In genomic region chr2:122825406-122826236, GRCm38 (mm10) we compare ENCODE assay signal across 9 mouse cellular contexts.
DNase-seq lines count a peak whose midpoint lies in the region; ATAC-seq and TF ChIP-seq lines count a peak whose summit lies in the region.
"Had no signal": no experiment of that assay in that cellular context is flagged by ENCODE, and none has a peak within 500 bp of the region (broad histone marks: within the 10 kb centered on the region; RNA-seq: fewer than 3 reads in every experiment).

No protein-coding gene starts in this region.

- no peaks in the 10 kb centered on the region for H3K27me3 ChIP-seq in MEL (ENCODE audit: control insufficient read depth in 1 of 2, insufficient read depth in 2 of 2, low read length in 2 of 2)
- H3K27me3 ChIP-seq in forebrain, embryonic 11.5 days (ENCODE audit: control insufficient read depth, insufficient read depth, low read length), result no peaks in the 10 kb centered on the region
- H3K27me3 ChIP-seq in hindbrain, embryonic 11.5 days (ENCODE audit: control insufficient read depth, insufficient read depth, low read length), result no peaks in the 10 kb centered on the region
- H3K27me3 ChIP-seq: liver, embryonic 15.5 days had no signal

- TF ChIP-seq POLR2A in MEL (IDR thresholded peaks at IDR 0.05; ENCODE audit: control insufficient read depth in 1 of 2, insufficient read depth in 1 of 2, low read depth in 1 of 2, low read length in 2 of 2, poor library complexity in 1 of 2), result no peak

- H3K4me1 ChIP-seq in MEL (ENCODE audit: control insufficient read depth in 1 of 2, insufficient read depth in 2 of 2, low read length in 2 of 2), result no peaks in the 10 kb centered on the region
- H3K4me1 ChIP-seq in forebrain, embryonic 11.5 days (replicated peaks; ENCODE audit: control insufficient read depth, insufficient read depth, low read length), result 0 out of 2 replicates have a peak, but pooled peaks cover 2% of the 10 kb centered on the region
- no peaks in the 10 kb centered on the region for H3K4me1 ChIP-seq in hindbrain, embryonic 11.5 days (replicated peaks; ENCODE audit: control insufficient read depth, insufficient read depth, low read length)
- H3K4me1 ChIP-seq: liver, embryonic 15.5 days had no signal

- no peak for TF ChIP-seq RAD21 in MEL (IDR thresholded peaks at IDR 0.05; ENCODE audit: low read depth, low read length)

- H3K27ac ChIP-seq in MEL (ENCODE audit: control insufficient read depth, low read depth, low read length), result no peak overlapping the region
- no peak overlapping the region for H3K27ac ChIP-seq in forebrain, embryonic 11.5 days (ENCODE audit: low read depth, low read length)
- H3K27ac ChIP-seq in hindbrain, embryonic 11.5 days (ENCODE audit: low read depth, low read length), result 0 out of 2 replicates have a peak overlapping the region, but pooled peaks have one; percentile 17
- H3K27ac ChIP-seq: liver, embryonic 15.5 days had no signal

- H3K9me3 ChIP-seq in MEL (replicated peaks; ENCODE audit: insufficient read depth, low read length), result no peaks in the 10 kb centered on the region
- no peaks in the 10 kb centered on the region for H3K9me3 ChIP-seq in forebrain, embryonic 11.5 days (ENCODE audit: control insufficient read depth, low read length)
- no peaks in the 10 kb centered on the region for H3K9me3 ChIP-seq in hindbrain, embryonic 11.5 days (ENCODE audit: control insufficient read depth, low read length)
- H3K9me3 ChIP-seq: liver, embryonic 15.5 days had no signal

- TF ChIP-seq CTCF in MEL (IDR thresholded peaks at IDR 0.05 in 2 of 3, conservative IDR thresholded peaks at IDR 0.05 in 1 of 3; ENCODE audit: control insufficient read depth in 1 of 3, insufficient read depth in 1 of 3, low read depth in 2 of 3, low read length in 3 of 3, poor library complexity in 1 of 3, severe bottlenecking in 1 of 3), result peak in 2 of 3 experiments; percentile 7 to 42; a peak in 2 of 6 replicates

- no peak overlapping the region for H3K9ac ChIP-seq in MEL (ENCODE audit: control insufficient read depth, low read depth, low read length, poor library complexity, severe bottlenecking)
- H3K9ac ChIP-seq in forebrain, embryonic 11.5 days (ENCODE audit: low read length), result no peak overlapping the region
- H3K9ac ChIP-seq in hindbrain, embryonic 11.5 days (ENCODE audit: low read depth, low read length), result no peak overlapping the region
- H3K9ac ChIP-seq: liver, embryonic 15.5 days had no signal

- H3K36me3 ChIP-seq in MEL (ENCODE audit: control insufficient read depth in 1 of 2, insufficient read depth in 2 of 2, low read length in 2 of 2), result no peaks in the 10 kb centered on the region
- no peaks in the 10 kb centered on the region for H3K36me3 ChIP-seq in forebrain, embryonic 11.5 days (ENCODE audit: control insufficient read depth, insufficient read depth, low read length)
- no peaks in the 10 kb centered on the region for H3K36me3 ChIP-seq in hindbrain, embryonic 11.5 days (ENCODE audit: control insufficient read depth, insufficient read depth, low read length)
- H3K36me3 ChIP-seq: liver, embryonic 15.5 days had no signal

- WGBS in forebrain, embryonic 11.5 days, result 43% methylated on average over 19 of the region's 19 CpGs
- WGBS in hindbrain, embryonic 11.5 days, result 43% methylated on average over 19 of the region's 19 CpGs

- no peaks in the 10 kb centered on the region for H3K79me2 ChIP-seq in MEL (ENCODE audit: control insufficient read depth, insufficient read depth, low read length, poor library complexity)

- peak; percentile 78 for ATAC-seq in forebrain, embryonic 11.5 days (replicated peaks; ENCODE audit: low FRiP score)
- peak; percentile 71; the same call in 1 of the 2 replicates for ATAC-seq in hindbrain, embryonic 11.5 days (ENCODE audit: low FRiP score)

- DNase-seq in MEL (ENCODE audit: low read depth, low spot score), result no peak
- peak; percentile 75 for DNase-seq in brain, adult 2 months (ENCODE audit: low read depth, low spot score)
- peak; percentile 80 for DNase-seq in forebrain, embryonic 11.5 days (ENCODE audit: low spot score)
- peak; percentile 76 for DNase-seq in hindbrain, embryonic 11.5 days (ENCODE audit: low spot score)
- DNase-seq in layer of hippocampus, adult 9-11 months, result peak; percentile 14
- DNase-seq in lung, postnatal 25 days (ENCODE audit: low spot score), result peak; percentile 14
- DNase-seq in right cerebral cortex, postnatal 10 days (ENCODE audit: low spot score in 2 of 2), result peak; percentile 78 to 85
- no peak for DNase-seq in T-cell, adult 2 months (ENCODE audit: low spot score)

- 0 out of 2 replicates have a peak overlapping the region, but pooled peaks have one; percentile 29 for H3K4me2 ChIP-seq in forebrain, embryonic 11.5 days (ENCODE audit: low read depth, low read length, severe bottlenecking)
- no peak overlapping the region for H3K4me2 ChIP-seq in hindbrain, embryonic 11.5 days (replicated peaks; ENCODE audit: low read depth, low read length)
- H3K4me2 ChIP-seq: liver, embryonic 15.5 days had no signal

- no peak overlapping the region for H3K4me3 ChIP-seq in MEL (ENCODE audit: control insufficient read depth in 1 of 2, insufficient read depth in 1 of 2, low read depth in 2 of 2, low read length in 2 of 2)
- no peak overlapping the region for H3K4me3 ChIP-seq in forebrain, embryonic 11.5 days (ENCODE audit: low read depth, low read length)
- no peak overlapping the region for H3K4me3 ChIP-seq in hindbrain, embryonic 11.5 days (ENCODE audit: low read depth, low read length)
- H3K4me3 ChIP-seq: liver, embryonic 15.5 days had no signal

- no peak for TF ChIP-seq EP300 in MEL (IDR thresholded peaks at IDR 0.05; ENCODE audit: low read depth in 1 of 2, low read length in 2 of 2)

TF ChIP-seq in MEL, 35 proteins besides CTCF, POLR2A, EP300 and RAD21:
- no peak for TF ChIP-seq HCFC1 (IDR thresholded peaks at IDR 0.05; ENCODE audit: low read depth, low read length)
- no peak for TF ChIP-seq NRF1 (IDR thresholded peaks at IDR 0.05; ENCODE audit: insufficient read depth, low read depth, low read length, poor library complexity, severe bottlenecking)
- no peak for TF ChIP-seq TAL1 (IDR thresholded peaks at IDR 0.05; ENCODE audit: low read length)
- TF ChIP-seq UBTF (IDR thresholded peaks at IDR 0.05; ENCODE audit: borderline replicate concordance, insufficient read depth, low read depth, low read length), result no peak
- TF ChIP-seq ZNF384 (IDR thresholded peaks at IDR 0.05; ENCODE audit: low read depth, low read length), result no peak
- no peak for TF ChIP-seq MXI1 (IDR thresholded peaks at IDR 0.05; ENCODE audit: low read depth, low read length)
- TF ChIP-seq CHD2 (IDR thresholded peaks at IDR 0.05; ENCODE audit: low read length), result no peak
- no peak for TF ChIP-seq SMC3 (IDR thresholded peaks at IDR 0.05; ENCODE audit: low read depth, low read length)
- no peak for TF ChIP-seq JUND (IDR thresholded peaks at IDR 0.05; ENCODE audit: low read depth, low read length)
- no peak for TF ChIP-seq USF1 (IDR thresholded peaks at IDR 0.05; ENCODE audit: low read depth, low read length)
- no peak for TF ChIP-seq POLR2AphosphoS5 (IDR thresholded peaks at IDR 0.05; ENCODE audit: borderline replicate concordance, low read depth, low read length)
- no peak for TF ChIP-seq GATA1 (IDR thresholded peaks at IDR 0.05; ENCODE audit: low read depth, low read length)
- TF ChIP-seq ETS1 (IDR thresholded peaks at IDR 0.05; ENCODE audit: low read depth, low read length), result no peak
- TF ChIP-seq POLR2AphosphoS2 (IDR thresholded peaks at IDR 0.05; ENCODE audit: low read length), result no peak
- TF ChIP-seq NELFE (IDR thresholded peaks at IDR 0.05; ENCODE audit: low read depth, low read length), result no peak
- no peak for TF ChIP-seq RCOR1 (IDR thresholded peaks at IDR 0.05; ENCODE audit: low read depth, low read length)
- no peak for TF ChIP-seq MEF2A (IDR thresholded peaks at IDR 0.05; ENCODE audit: extremely low read depth, insufficient replicate concordance, low read depth, low read length, poor library complexity, severe bottlenecking)
- no peak for TF ChIP-seq USF2 (IDR thresholded peaks at IDR 0.05; ENCODE audit: borderline replicate concordance in 1 of 2, insufficient read depth in 1 of 2, low read depth in 1 of 2, low read length in 2 of 2)
- no peak for TF ChIP-seq MAZ (IDR thresholded peaks at IDR 0.05; ENCODE audit: low read depth, low read length)
- no peak for TF ChIP-seq BHLHE40 (IDR thresholded peaks at IDR 0.05; ENCODE audit: borderline replicate concordance, low read depth, low read length)

Comparison
In these comparisons a context has a peak if more than half of its experiments do, and no peak if none do; other contexts are left out.
1. DNase-seq: peak in brain, adult 2 months (single experiment), forebrain, embryonic 11.5 days (single experiment), hindbrain, embryonic 11.5 days (single experiment), layer of hippocampus, adult 9-11 months (single experiment), lung, postnatal 25 days (single experiment) and right cerebral cortex, postnatal 10 days (2 of 2); none in MEL (single experiment) and T-cell, adult 2 months (single experiment).